Mouse (Mus musculus) kidney, adult 9 months (tissue): ENCODE results near the gene Ppm1g.
A peak's percentile ranks its signal among the peaks of the same experiment; 100 is the strongest.
"Not testable (repeated sequence)": the region's sequence is repeated elsewhere in the genome, so short reads cannot be mapped to it uniquely, and the experiment has no call there.

Source experiments
- DNase-seq: peaks from one replicate; pipeline ENCODE4 v3.0.0; 2022

Ppm1g gene

DNA sequence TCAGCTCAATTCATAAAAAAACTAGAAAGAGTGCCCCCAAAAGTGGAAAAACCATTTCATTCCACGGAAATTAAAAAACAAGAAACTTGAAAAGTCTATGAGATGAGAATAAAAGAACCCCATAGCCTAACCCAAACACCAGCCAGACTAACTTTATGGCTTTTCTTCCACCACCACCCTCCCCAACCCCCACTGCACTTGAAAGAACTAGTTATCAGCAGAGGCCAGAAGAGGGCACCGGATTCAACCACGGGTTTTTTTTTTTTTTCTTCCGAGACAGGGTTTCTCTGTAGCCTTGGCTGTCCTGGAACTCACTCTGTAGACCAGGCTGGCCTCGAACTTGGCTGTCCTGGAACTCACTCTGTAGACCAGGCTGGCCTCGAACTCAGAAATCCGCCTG is 2.2 kb downstream of the Ppm1g start:
- DNase-seq: no peak

- DNase-seq: not testable (repeated sequence)
These were observed 3.9 kb downstream of the Ppm1g start for GRCm38 (mm10) chr5:31216554-31216953.

GRCm38 (mm10) chr5:31204421-31204820 is 16.1 kb downstream of the Ppm1g start:
- no peak for DNase-seq

GRCm38 (mm10) chr5:31203866-31204265 is 16.6 kb downstream of the Ppm1g start:
- DNase-seq: no peak

- DNase-seq: no peak
These were observed 17.6 kb downstream of the Ppm1g start for GRCm38 (mm10) chr5:31202933-31203332.

DNA sequence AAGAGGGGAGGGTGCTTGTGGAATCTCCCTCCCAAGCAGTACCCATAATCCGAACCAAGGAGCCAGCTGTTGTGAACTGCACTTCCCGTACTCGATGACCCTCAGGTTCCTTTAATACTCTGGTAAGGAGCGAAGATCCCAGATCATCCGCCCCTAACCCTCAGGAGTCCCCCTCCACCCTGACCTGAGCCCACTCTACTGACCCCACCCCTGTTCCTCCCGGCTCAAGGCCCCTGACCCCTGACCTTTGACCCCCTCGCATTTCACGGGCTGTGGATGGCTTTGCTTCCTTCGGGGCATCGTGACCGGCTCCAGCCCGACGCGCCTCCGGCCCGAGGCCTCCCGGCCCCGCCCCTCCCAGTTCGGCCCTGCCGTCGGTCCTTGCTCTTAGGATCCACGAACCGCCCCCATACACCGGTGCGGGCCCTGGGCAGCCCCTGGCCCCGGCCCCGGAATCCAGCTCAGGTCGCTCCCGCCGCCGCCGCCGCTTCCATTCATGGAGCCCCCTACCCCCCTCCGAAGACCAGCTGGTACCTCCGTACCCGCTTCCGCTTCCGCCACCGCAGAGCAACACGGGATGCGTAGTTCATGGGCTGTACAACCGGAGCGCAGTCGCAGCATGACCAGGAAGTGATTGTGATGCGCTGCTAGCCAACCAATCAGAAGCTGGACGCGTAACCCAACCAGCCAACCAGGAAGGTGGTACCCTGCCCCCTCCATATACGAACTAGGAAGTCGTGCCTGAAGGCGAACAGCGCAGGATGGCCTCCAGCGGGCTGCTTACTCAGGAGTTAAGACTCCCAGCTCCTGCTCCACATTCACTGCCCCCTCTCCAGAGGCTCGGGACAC is 18.5 kb downstream of the Ppm1g start, which contains the start of gene Zfp513:
Gene Zfp513 (minus strand): TSS at position 562 of the 849 bp plus-strand sequence.
- DNase-seq: peak; percentile 99

DNA sequence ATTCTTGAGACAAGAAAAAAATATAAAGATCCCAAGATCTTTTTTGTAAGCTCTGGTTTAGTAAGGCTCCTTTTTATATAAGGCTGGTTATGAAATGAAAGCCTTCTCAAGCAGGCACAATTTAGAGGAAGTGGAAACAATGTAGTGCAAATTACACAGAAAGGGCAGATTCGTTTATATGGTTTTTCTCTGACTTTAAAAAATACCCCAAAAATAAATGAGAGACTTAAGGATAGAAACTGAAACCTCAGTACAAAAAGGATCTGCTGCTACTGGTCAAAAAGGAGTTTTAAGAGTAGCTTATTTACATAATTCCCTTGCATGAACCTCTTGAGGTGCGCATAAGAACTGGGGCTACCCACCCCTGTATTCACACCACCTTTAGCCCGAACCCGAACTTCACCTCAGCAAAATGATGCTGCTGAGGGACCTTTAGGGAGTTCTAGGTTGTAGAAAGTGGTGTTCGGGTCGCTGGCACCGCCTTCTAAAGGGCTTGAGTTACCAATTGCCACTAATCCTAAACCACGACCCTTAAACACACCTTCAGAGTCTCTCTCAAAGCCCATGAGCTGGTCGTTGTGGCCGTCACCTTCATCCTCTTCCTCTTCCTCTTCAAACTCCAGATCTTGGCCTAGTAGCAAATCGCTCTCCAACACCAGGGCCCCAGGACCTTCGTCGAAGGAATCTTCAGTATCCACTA is 19.3 kb downstream of the Ppm1g start:
- DNase-seq: no peak

- no peak for DNase-seq
These were observed 20.1 kb downstream of the Ppm1g start for GRCm38 (mm10) chr5:31200327-31200768.

DNA sequence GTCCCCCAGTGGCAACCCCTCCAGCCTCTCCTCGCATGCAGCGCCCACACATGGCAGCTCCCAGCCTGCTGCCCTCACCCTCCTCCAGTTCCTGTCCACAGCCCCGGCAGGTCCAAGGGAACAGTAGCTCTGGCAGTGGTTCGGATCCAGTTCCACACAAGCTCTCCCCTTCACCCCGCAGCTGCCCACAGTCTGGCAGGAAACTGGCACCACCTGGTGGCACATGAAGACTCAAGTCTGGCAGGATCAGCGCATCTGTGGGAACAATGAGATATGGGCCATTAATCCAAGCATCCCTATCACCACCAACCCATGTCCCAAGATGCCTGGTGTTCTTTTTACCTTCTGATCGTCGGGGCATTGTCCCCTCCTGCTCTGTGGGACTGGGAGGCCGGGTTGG is 20.6 kb downstream of the Ppm1g start:
- no peak for DNase-seq

GRCm38 (mm10) chr5:31199321-31199892 is 21.1 kb downstream of the Ppm1g start:
- DNase-seq: no peak

- DNase-seq: no peak
These were observed 21.7 kb downstream of the Ppm1g start for GRCm38 (mm10) chr5:31198616-31199320.

DNA sequence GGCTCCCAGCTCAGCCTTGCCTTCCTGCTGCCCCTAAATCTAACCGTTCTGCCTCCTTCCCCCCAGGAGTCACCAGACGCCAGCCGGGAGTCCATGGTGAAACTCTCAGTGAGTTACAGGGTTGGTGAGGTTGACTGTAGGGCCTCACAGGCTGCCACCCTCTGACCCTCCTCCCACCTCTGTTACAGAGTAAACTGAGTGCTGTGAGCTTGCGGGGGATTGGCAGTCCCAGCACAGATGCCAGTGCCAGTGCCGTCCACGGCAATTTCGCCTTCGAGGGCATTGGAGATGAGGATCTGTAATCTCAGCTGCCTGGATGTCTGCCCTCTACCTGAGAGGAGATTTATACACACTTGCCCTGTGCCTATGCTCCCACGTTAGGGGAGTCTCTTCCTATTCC is 22.3 kb downstream of the Ppm1g start:
- DNase-seq: no peak

GRCm38 (mm10) chr5:31197072-31197471 is 23.4 kb downstream of the Ppm1g start:
- no peak for DNase-seq

DNA sequence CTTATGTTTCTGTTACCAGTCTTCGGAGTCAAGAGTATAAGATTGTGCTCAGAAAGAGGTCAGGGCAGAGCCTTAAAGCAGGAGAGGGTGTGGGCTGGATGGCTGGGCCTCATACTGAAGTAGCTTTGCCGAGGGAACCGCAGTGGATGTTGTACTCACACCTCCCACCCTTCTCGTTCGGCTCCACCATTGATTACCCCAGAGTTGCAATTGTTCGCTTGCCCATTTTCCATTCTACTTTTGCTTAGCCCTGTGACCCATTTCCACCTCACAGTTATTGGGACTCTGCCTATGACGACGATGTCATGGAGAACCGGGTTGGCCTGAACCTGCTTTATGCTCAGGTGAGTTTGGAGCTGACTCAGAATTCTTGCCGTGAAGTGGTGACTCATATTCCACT is 24.3 kb downstream of the Ppm1g start:
- DNase-seq: no peak

GRCm38 (mm10) chr5:31195671-31196070 is 24.8 kb downstream of the Ppm1g start:
- no peak for DNase-seq

DNA sequence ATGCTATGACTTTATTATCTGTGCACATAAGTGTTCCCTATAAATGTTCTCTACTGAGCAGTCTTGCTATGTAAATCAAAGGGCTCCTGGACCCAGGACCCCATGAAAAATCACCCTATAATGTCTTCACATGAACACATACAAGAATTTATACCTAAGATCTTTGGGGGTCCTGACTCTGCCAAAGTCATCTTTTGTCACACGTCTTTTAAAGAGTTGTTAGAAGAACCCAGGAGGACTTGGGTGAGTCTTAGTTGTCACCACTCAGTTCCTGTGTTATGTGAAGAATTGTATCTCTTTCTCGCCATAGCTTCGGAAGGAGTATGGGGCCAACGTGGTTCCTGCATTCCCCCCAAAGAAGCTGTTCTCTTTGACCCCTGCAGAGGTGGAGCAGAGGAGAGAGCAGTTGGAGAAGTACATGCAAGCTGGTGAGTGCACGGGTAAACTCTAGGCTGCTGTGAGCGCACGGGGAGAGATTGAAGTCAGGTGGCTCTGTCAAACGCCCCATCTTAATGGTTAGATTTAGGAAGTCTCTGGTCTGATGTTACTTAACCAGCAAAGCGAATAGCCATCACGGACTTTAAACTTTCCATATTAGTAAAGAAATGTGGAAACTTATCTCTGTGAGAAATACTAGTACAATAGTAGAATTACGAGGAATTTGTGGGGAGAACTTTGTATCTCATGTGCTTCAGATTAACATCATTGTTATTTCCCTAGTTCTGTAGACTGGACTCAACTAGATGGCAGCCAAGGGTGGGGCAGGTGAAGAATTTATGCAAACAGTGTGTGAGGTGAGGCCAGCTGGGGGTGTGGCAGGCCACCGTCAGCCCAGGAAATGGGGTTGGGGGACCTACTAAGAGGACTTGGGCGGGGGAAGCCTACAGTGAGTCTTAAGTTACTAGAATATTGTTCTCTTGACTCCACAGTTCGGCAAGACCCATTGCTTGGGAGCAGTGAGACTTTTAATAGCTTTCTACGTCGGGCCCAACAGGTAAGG is 25.7 kb downstream of the Ppm1g start:
- no peak for DNase-seq

- no peak for DNase-seq
These were observed 26.7 kb downstream of the Ppm1g start for GRCm38 (mm10) chr5:31193631-31194281.

DNA sequence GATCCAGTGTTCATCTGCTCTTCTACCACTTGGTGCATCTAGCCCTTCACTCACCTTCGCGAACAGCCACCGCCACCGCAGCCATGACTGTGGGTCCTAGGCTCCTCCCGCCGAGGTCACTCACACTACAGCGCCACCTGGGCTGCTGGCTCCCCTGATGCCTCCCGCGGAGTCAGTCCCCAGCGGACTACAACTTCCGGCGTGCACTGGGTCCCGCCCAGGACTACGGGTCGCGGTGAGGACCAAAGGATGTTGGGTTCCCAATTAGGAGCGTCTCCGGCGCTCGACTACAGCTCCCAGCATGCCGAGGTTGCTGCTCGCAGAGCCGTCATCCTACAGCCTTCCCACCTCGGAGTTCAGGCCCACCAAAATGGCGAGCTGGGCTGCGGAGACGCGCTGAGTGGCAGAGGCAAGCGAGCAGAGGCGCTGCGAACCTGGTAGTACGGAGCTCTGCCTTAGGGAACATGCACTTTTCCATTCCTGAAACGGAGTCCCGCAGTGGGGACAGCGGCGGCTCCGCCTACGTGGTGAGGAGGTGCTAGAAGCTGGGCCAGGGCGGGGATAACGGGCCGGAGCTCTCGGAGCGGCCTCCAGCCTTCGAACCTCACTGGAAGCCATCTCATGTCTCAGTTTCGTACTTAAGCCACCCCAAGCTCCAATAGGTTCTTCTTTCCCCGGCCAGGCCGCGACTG is 27.4 kb downstream of the Ppm1g start, which contains the start of the genes Snx17 and Eif2b4:
Gene Snx17 (plus strand): TSS at position 289 of the 692 bp plus-strand sequence.
Gene Eif2b4 (minus strand): TSS at position 492 of the 692 bp plus-strand sequence.
- DNase-seq: peak; percentile 100

DNA sequence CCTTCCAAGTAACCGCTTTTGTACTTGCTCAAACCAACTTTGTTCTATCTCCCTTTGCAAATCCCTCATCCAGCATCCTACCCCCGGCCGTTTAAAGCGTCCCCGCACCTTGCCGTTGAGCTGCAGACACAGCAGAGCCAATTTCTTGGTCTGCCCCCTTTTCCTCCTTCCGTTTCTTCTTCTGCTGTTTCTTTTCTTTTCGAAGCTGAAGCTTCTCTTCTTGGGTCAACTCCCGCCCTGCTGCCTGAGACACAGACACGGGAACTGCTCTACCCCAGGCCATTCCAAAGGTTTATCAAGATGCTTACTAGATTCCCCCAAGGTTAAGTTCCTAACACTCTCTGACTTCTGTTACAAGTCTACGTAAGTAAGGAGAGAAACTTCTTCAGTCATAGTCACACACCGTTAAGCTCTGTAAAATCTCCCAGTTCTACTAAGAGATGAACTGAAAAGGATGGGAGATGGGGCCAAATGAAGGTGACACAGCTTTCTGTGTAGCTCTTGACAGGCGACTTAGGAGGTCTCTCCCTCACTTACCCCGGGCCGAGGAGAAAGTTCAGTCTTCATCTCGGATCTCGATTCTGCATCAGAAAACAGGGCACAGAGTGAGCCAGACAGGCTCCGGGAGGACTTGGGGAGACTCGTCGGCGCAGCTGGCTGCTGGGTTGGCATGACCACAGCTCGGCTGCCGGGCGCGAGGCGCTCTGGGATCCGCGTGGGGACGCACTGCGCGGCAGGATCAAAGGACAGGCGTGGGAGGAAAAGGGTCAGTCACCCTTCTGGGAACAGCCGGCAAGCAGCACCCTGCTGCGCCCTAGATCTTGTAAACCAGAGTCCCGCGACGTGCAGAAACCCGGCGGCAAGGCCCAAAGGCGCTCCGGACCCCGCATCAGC is 28.2 kb downstream of the Ppm1g start:
- DNase-seq: no peak
